Mouse (Mus musculus) G1E (cell line): ENCODE results near the gene Cftr. TPM values are rescaled to one million over a fixed set of nuclear protein-coding genes. Genes with fewer than 3 reads are reported as not detected.

Source experiments
- ATAC-seq: 2 replicates; pipeline ENCODE4 v1.8.0; 2016; ENCODE audit warnings: mild to moderate bottlenecking; ENCODE audit not compliant: insufficient number of reproducible peaks, poor library complexity, low FRiP score, severe bottlenecking; ENCODE audit errors: extremely low read depth
- DNase-seq: peaks from one replicate; pipeline ENCODE4 v3.0.0; 2012; ENCODE audit warnings: low spot score
- H3K27me3 ChIP-seq: 2 replicates; pipeline ENCODE4 v1.6.1; 2012; ENCODE audit warnings: mild to moderate bottlenecking, low read length, inconsistent platforms; ENCODE audit not compliant: insufficient read depth
- H3K36me3 ChIP-seq: replicated peaks from 2 replicates; pipeline ENCODE3; 2012; ENCODE audit warnings: mild to moderate bottlenecking, inconsistent platforms
- H3K4me1 ChIP-seq: 2 replicates; pipeline ENCODE4 v1.6.1; 2012; ENCODE audit warnings: low read depth, low read length, inconsistent platforms, mixed read lengths; ENCODE audit not compliant: insufficient read depth
- H3K4me3 ChIP-seq: 2 replicates; pipeline ENCODE4 v1.5.1; 2012; ENCODE audit warnings: low read depth, mild to moderate bottlenecking, inconsistent platforms, low read length, moderate library complexity, mixed read lengths
- H3K9me3 ChIP-seq: replicated peaks from 2 replicates; pipeline ENCODE4 v1.6.1; 2012; ENCODE audit warnings: inconsistent platforms
- CTCF ChIP-seq: IDR thresholded peaks from 2 replicates; pipeline ENCODE4 v1.5.1; 2012; ENCODE audit warnings: low read depth, low read length, inconsistent platforms, mixed read lengths
- GATA1 ChIP-seq: IDR thresholded peaks from 2 replicates; pipeline ENCODE4 v1.6.1; 2012; ENCODE audit warnings: borderline replicate concordance, low read length, inconsistent platforms, mixed read lengths
- GATA2 ChIP-seq: IDR thresholded peaks from 2 replicates; pipeline ENCODE4 v1.6.1; 2012; ENCODE audit warnings: low read depth, low read length, inconsistent platforms, borderline replicate concordance
- POLR2AphosphoS5 ChIP-seq: IDR thresholded peaks from 2 replicates; pipeline ENCODE4 v1.6.1; 2012; ENCODE audit warnings: low read depth, low read length, inconsistent platforms; ENCODE audit not compliant: insufficient replicate concordance
- TAL1 ChIP-seq: conservative IDR thresholded peaks from 2 replicates; pipeline ENCODE4 v1.6.1; 2012; ENCODE audit warnings: low read depth, low read length, inconsistent platforms, mixed read lengths
- polyA plus RNA-seq: library from polyadenylated mRNA; stranded (reverse); fragments of >175 nt; gene quantifications from 2 replicates; pipeline ENCODE4 v1.2.3, GENCODE M21; 2012
- total RNA-seq, 2 experiments: library from RNA; stranded (forward) in 1 of 2; stranded (reverse) in 1 of 2; fragments of 200-1000 nt in 1 of 2; fragments of >200 nt in 1 of 2; fragmentation: Nextera tagmentation in 1 of 2; gene quantifications; 2 replicates each; pipeline ENCODE4 v1.2.3; 2014 to 2017

Cftr gene
- total RNA-seq (2014; fragmentation: Nextera tagmentation), result not detected in 2 replicates
- 0.98 TPM in 1 of 2 replicates, not detected in the other for total RNA-seq (2017)
- polyA plus RNA-seq, result not detected in 2 replicates

DNA sequence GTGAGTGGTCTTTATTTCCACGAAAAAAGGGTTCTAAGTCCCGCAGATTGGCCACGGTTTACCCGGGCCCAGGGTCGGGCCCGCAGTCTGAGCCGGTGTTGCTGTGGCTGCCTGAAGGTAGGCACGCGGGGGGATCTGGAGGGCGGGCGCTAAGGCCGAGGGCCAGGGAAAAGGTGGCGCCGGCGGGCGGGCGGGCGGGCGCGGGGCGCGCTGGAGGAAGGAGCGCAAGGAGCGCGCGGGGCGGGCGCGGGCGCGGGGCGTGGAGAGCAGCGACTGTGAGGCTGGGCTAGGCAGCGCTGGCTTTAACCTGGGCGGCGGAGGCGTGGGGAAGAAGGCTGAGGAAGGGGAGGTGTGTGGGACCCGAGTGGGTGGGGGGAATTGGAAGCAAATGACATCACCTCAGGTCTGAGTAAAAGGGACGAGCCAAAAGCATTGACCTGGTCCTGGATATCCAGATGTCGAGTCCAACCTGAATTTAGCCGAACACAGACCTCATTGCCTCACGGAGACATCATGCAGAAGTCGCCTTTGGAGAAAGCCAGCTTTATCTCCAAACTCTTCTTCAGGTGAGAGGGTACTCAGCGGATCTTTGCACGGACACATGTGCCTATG is at the start of gene Cftr:
Gene Cftr (plus strand): TSS at position 377 of the 612 bp plus-strand sequence.
- no peak within 1 kb of the TSS for H3K4me3 ChIP-seq
- ATAC-seq (no peak), DNase-seq (no peak)
- H3K4me1 ChIP-seq, result no peaks in the 10 kb centered on the region
- no peaks in the 10 kb centered on the region for H3K9me3 ChIP-seq
- H3K36me3 ChIP-seq, result no peaks in the 10 kb centered on the region
- H3K27me3 ChIP-seq, result peaks cover 13% of the 10 kb centered on the region; the same call in 1 of the 2 replicates
- TF ChIP-seq CTCF (no peak), TAL1 (no peak), GATA1 (no peak), GATA2 (no peak), POLR2AphosphoS5 (no peak)

- ATAC-seq, result no peak
- H3K4me1 ChIP-seq, result no peaks in the 10 kb centered on the region
- DNase-seq, result no peak
- TF ChIP-seq GATA1 (no peak), CTCF (no peak), POLR2AphosphoS5 (no peak), GATA2 (no peak), TAL1 (no peak)
- H3K36me3 ChIP-seq, result no peaks in the 10 kb centered on the region
- H3K9me3 ChIP-seq, result no peaks in the 10 kb centered on the region
- no peak overlapping the region for H3K4me3 ChIP-seq
- H3K27me3 ChIP-seq, result no peaks in the 10 kb centered on the region
These were observed 43.1 kb upstream of the Cftr start for GRCm38 (mm10) chr6:18127206-18127983.

- ATAC-seq (no peak), DNase-seq (no peak)
- Histone ChIP-seq H3K36me3 (no peaks in the 10 kb centered on the region), H3K4me3 (no peak overlapping the region), H3K27me3 (no peaks in the 10 kb centered on the region), H3K4me1 (no peaks in the 10 kb centered on the region), H3K9me3 (no peaks in the 10 kb centered on the region)
- TF ChIP-seq CTCF (no peak), GATA2 (no peak), POLR2AphosphoS5 (no peak), GATA1 (no peak), TAL1 (no peak)
These were observed 42.4 kb upstream of the Cftr start for GRCm38 (mm10) chr6:18128059-18128458.

- Histone ChIP-seq H3K36me3 (no peaks in the 10 kb centered on the region), H3K9me3 (no peaks in the 10 kb centered on the region), H3K27me3 (no peaks in the 10 kb centered on the region), H3K4me3 (no peak overlapping the region), H3K4me1 (no peaks in the 10 kb centered on the region)
- no peak for TF ChIP-seq GATA2
- no peak for TF ChIP-seq CTCF
- TF ChIP-seq GATA1, result no peak
- TF ChIP-seq POLR2AphosphoS5, result no peak
- TF ChIP-seq TAL1, result no peak
- DNase-seq (no peak), ATAC-seq (no peak)
These were observed 35.2 kb upstream of the Cftr start for GRCm38 (mm10) chr6:18135246-18135645.

GRCm38 (mm10) chr6:18153031-18153430 is 17.5 kb upstream of the Cftr start:
- ATAC-seq (no peak), DNase-seq (no peak)
- Histone ChIP-seq H3K4me3 (no peak overlapping the region), H3K9me3 (no peaks in the 10 kb centered on the region), H3K27me3 (no peaks in the 10 kb centered on the region), H3K36me3 (no peaks in the 10 kb centered on the region), H3K4me1 (no peaks in the 10 kb centered on the region)
- no peak for TF ChIP-seq TAL1
- no peak for TF ChIP-seq CTCF
- TF ChIP-seq GATA1, result no peak
- TF ChIP-seq GATA2, result no peak
- TF ChIP-seq POLR2AphosphoS5, result no peak

- no peaks in the 10 kb centered on the region for H3K9me3 ChIP-seq
- H3K36me3 ChIP-seq, result no peaks in the 10 kb centered on the region
- no peak for ATAC-seq
- H3K4me1 ChIP-seq, result no peaks in the 10 kb centered on the region
- TF ChIP-seq TAL1 (no peak), GATA2 (no peak), CTCF (no peak), GATA1 (no peak), POLR2AphosphoS5 (no peak)
- H3K27me3 ChIP-seq, result peaks cover 13% of the 10 kb centered on the region; the same call in 1 of the 2 replicates
- no peak for DNase-seq
- H3K4me3 ChIP-seq, result no peak overlapping the region
These were observed 869 bp upstream of the Cftr start for GRCm38 (mm10) chr6:18169618-18170017.
